Mouse (Mus musculus) liver, adult 2 months (tissue): ENCODE data around the gene Abr. TPM values are rescaled to one million over a fixed set of nuclear protein-coding genes. Genes with fewer than 3 reads are reported as not detected.

Experiments used
- DNase-seq: peaks from one replicate; pipeline ENCODE4 v3.0.0-alpha.2; 2011; ENCODE audit warnings: low read depth, low spot score; ENCODE audit errors: extremely low read depth
- H3K27ac ChIP-seq: fragments of 200-500 bp; replicated peaks from 2 replicates; pipeline ENCODE4 v1.5.1; 2012; ENCODE audit warnings: low read depth, mild to moderate bottlenecking, control low read depth, inconsistent platforms, low read length; ENCODE audit not compliant: insufficient read depth
- H3K27me3 ChIP-seq: fragments of 200-500 bp; 2 replicates; pipeline ENCODE4 v1.6.1; 2012; ENCODE audit warnings: mild to moderate bottlenecking, moderate library complexity, low read length, inconsistent platforms; ENCODE audit not compliant: control insufficient read depth, insufficient read depth
- H3K36me3 ChIP-seq: fragments of 200-500 bp; 2 replicates; pipeline ENCODE4 v1.6.1; 2012; ENCODE audit warnings: low read length, inconsistent platforms; ENCODE audit not compliant: control insufficient read depth, insufficient read depth
- H3K4me1 ChIP-seq: fragments of 200-500 bp; 2 replicates; pipeline ENCODE4 v1.6.1; 2011; ENCODE audit warnings: low read length; ENCODE audit not compliant: control insufficient read depth, insufficient read depth
- H3K4me3 ChIP-seq: fragments of 200-500 bp; 2 replicates; pipeline ENCODE4 v1.5.1; 2011; ENCODE audit warnings: low read depth, mild to moderate bottlenecking, control low read depth, low read length, moderate library complexity; ENCODE audit not compliant: insufficient read depth
- H3K79me2 ChIP-seq: fragments of 200-500 bp; 2 replicates; pipeline ENCODE4 v1.6.1; 2012; ENCODE audit warnings: inconsistent platforms, mild to moderate bottlenecking, low read length, moderate library complexity; ENCODE audit not compliant: control insufficient read depth, insufficient read depth
- H3K9ac ChIP-seq: fragments of 200-500 bp; 2 replicates; pipeline ENCODE4 v1.6.1; 2012; ENCODE audit warnings: low read depth, mild to moderate bottlenecking, control low read depth, inconsistent platforms, low read length
- CTCF ChIP-seq: fragments of 200-500 bp; IDR thresholded peaks from 2 replicates; pipeline ENCODE4 v1.5.1; 2011; ENCODE audit warnings: low read depth, low read length, control low read depth
- POLR2A ChIP-seq: fragments of 200-500 bp; IDR thresholded peaks from 2 replicates; pipeline ENCODE4 v1.6.1; 2011; ENCODE audit warnings: low read length, control low read depth; ENCODE audit not compliant: insufficient read depth; ENCODE audit errors: extremely low read depth
- WGBS: fragments of 180-500 bp; shearing (Covaris S2); methylation state at CpG from one replicate; pipeline ENCODE4 v1.1.7; 2018; 5-methylcytosine and 5-hydroxymethylcytosine counted together
- polyA plus RNA-seq: library from polyadenylated mRNA; depleted of rRNA; stranded (reverse); fragments of >200 nt; gene quantifications from 2 replicates; pipeline ENCODE4 v1.2.3, GENCODE M21; 2012
- total RNA-seq: library from RNA; depleted of rRNA; stranded (reverse); fragments of >200 nt; gene quantifications from 2 replicates; pipeline ENCODE4 v1.2.3, GENCODE M21; 2014

Abr gene
- total and polyA plus RNA-seq, 2 experiments = 3.3 to 3.9 TPM

DNA sequence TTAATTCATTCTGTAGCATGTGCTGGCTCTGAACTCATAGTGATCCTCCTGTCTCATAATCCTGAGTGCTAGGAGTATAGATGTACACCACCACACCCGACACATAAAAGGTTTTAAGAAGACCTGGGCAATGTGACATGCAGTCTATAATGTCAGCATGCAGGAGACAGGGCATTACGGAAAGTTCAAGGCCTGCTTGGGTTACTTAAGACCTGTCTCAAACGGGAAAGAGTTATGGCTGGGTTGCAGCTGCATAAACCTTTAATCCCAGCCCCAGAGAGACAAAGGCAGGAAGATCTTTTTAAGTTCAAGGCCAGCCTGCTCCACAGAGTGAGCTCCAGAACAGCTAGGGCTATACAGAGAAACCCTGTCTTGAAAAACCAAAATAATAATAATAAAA lies 105.2 kb downstream of the Abr start:
- no peak for TF ChIP-seq CTCF
- TF ChIP-seq POLR2A = no peak
- Histone ChIP-seq H3K4me3 (no peak overlapping the region), H3K79me2 (no peaks in the 10 kb centered on the region), H3K36me3 (no peaks in the 10 kb centered on the region), H3K27me3 (no peaks in the 10 kb centered on the region), H3K4me1 (no peaks in the 10 kb centered on the region), H3K27ac (no peak overlapping the region), H3K9ac (no peak overlapping the region)
- WGBS = 68% methylated on average over 3 of the region's 3 CpGs
- no peak for DNase-seq

DNA sequence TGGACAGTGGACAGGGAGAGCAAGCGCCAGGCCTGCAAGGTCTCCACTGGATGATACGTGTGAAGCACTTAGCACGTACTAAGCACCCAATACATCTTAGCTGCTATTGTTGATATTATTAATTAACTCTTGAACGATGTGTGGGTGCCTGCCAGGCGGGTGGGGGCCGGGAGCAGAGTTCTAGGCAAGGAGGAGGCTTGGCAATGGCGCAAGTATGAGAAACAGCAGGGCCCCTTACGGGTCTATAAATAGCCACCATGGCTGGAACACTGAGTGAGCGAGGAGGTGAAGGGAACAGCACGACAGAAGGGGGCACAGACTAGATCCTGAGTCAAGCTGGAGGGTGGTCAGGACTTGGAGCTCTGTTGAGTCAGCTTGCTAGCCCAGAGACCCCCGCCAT lies 107.0 kb downstream of the Abr start:
- 77% methylated on average over 11 of the region's 11 CpGs for WGBS
- TF ChIP-seq POLR2A (no peak), CTCF (no peak)

DNA sequence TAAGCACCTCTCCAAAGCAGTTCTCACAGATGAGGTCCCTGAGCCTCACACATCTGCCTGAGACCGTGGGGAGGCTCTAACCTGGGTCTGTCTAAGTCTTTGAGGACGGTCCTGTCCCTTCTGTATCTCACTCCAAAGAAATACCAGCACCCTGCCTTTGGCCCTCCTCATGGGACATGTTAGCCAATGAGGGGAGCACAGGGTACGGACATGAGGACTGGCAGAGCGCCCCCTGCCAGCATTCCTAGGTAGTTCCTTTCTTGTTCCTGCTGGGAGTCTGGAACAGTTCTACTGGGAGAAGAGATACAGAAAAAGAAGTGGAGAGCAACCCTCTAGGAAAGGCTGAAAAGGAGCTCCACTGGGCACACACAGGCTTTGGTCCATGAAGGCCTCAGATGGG lies 111.1 kb downstream of the Abr start:
- Histone ChIP-seq H3K27me3 (no peaks in the 10 kb centered on the region), H3K9ac (no peak overlapping the region), H3K36me3 (no peaks in the 10 kb centered on the region), H3K4me1 (no peaks in the 10 kb centered on the region), H3K27ac (no peak overlapping the region), H3K79me2 (no peaks in the 10 kb centered on the region), H3K4me3 (no peak overlapping the region)
- 63% methylated on average over 4 of the region's 4 CpGs for WGBS
- DNase-seq = no peak
- TF ChIP-seq POLR2A (no peak), CTCF (peak; percentile 55)

More for the DNA sequence above, 107.0 kb downstream of the Abr start:
- no peaks in the 10 kb centered on the region for H3K36me3 ChIP-seq
- H3K27me3 ChIP-seq = no peaks in the 10 kb centered on the region
- H3K9ac ChIP-seq = no peak overlapping the region
- no peak overlapping the region for H3K27ac ChIP-seq
- H3K4me3 ChIP-seq = no peak overlapping the region
- no peak for DNase-seq
- no peaks in the 10 kb centered on the region for H3K4me1 ChIP-seq
- H3K79me2 ChIP-seq = no peaks in the 10 kb centered on the region

DNA sequence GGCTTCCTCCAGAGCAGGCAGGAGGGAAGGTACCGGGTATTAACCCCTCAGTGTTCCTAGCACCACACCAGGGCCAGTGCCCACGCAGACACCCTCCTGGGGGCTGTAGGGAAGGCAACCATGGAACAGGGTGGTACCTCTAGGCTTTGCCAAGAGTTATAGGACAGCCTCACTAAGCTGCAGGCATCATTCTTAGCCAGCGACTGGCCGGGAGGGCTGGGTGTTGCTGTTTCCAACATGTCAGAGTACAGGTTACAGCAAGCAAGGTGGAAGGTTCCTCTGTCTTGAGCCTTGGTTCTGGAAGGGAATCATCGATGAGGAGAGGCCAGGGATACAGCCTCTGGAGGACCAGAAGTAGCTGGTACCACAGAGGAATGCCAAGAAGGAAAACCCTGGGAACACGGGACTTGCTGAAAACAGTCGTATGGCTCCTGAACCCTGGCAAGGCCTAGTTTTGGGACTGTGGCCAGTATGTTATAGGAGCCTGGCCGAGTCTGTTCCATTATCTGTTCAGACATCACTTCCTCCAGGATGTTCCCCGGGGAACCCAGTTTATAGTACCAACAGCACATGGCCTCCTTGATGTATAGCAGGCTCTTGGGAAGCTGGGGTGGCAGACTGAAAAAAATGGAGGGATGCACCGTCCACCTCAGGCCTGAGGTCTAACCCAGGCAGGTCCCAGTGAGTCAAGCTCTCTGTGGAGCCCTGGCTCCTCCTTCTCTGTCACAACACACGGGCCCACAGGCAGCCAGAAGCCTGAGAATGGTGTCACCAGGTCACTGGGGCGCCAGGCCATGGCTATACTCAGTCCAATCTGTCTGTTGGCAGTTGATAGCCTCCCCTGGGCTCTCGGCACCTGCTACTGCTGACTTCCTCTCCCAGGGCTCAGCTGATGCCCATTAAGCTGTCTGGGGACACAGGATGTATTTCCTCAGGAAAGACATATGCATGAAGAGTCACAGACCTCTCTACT lies 112.1 kb downstream of the Abr start:
- 67% methylated on average over 13 of the region's 13 CpGs for WGBS
- no peak for TF ChIP-seq CTCF
- TF ChIP-seq POLR2A = no peak

DNA sequence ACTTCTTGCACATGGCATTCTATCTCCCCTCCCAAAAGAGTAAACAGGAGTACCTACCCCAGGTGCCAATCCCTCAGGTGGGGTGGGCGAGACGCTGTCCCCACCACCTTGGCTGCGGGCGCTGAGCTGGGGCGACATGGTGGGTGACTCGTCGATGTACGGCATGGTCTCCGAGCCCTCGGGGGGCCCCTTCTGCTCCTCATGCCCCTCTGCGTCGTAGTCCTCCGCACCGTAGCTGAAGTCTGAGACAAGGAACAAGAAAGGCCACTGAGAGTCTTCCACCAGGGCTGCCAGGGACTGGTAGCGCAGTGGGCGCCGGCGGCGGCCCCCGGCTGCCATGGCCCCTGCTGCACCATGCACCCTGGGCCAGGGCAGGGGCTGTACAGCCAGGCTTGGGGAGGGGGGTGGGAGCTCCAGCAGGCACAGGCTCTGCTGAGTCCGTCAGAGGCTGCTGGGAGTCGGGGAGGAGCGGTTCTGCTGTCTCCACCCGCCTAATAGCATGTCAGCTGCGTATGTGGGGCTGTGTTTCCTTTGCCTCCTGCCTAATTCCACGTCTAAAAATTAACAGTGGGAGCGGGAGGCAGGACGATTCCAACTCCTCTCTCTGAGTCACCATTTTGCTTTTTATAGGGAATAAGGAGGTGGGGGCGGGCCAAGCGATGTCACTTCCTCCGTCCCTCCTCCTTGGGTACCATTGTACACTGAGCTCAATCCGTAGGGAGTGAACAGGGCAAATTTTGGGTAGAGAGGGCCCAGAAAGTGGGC lies 113.1 kb downstream of the Abr start:
- no peaks in the 10 kb centered on the region for H3K36me3 ChIP-seq

More for the DNA sequence above, 112.1 kb downstream of the Abr start:
- H3K9ac ChIP-seq = no peak overlapping the region
- no peaks in the 10 kb centered on the region for H3K36me3 ChIP-seq
- no peaks in the 10 kb centered on the region for H3K27me3 ChIP-seq
- H3K79me2 ChIP-seq = no peaks in the 10 kb centered on the region
- DNase-seq = no peak
- no peak overlapping the region for H3K27ac ChIP-seq
- no peaks in the 10 kb centered on the region for H3K4me1 ChIP-seq
- no peak overlapping the region for H3K4me3 ChIP-seq

More for the DNA sequence above, 113.1 kb downstream of the Abr start:
- Histone ChIP-seq H3K27ac (no peak overlapping the region), H3K4me1 (no peaks in the 10 kb centered on the region), H3K9ac (no peak overlapping the region), H3K79me2 (no peaks in the 10 kb centered on the region), H3K27me3 (no peaks in the 10 kb centered on the region), H3K4me3 (no peak overlapping the region)
- 92% methylated on average over 32 of the region's 32 CpGs for WGBS
- no peak for DNase-seq
- no peak for TF ChIP-seq POLR2A
- TF ChIP-seq CTCF = no peak
